Mouse (Mus musculus): ENCODE measurements around the gene Tubb2a.

DNA sequence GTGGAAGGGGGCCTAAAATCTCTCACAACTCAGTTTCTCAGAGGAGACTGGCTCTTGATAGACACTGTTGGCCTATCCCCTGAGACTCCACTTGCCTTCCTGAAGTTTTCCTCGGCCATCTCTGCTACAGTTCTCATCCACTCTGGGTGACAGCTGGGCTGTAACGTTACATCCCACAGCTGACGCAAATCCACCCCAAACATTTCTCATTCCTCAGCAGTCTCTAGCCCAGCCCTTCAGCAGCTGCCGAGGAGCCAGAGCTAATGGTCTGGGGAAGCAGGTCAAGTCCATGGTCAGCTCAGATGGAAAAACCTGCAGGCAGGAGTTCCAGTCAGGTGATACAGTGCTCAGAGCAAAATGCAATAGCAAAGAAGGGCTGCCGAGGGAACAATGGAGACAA lies 33.2 kb upstream of the Tubb2a start:
- TF ChIP-seq POLR2A (IDR thresholded peaks at IDR 0.05; ENCODE audit: extremely low read depth, insufficient read depth, low read length) (no peak), CTCF (IDR thresholded peaks at IDR 0.05; ENCODE audit: extremely low read depth, insufficient read depth, low read length) (no peak)
